Mouse (Mus musculus) midbrain, postnatal 0 days (tissue): Measurements from ENCODE around the gene Ctf1. TPM values are rescaled to one million over a fixed set of nuclear protein-coding genes. Genes with fewer than 3 reads are reported as not detected.

Experiments
- ATAC-seq: fragments of 200-750 bp; cut with Nextera tagmentation; 2 replicates; pipeline ENCODE4 v1.8.0; 2017; ENCODE audit warnings: moderate number of reproducible peaks, mild to moderate bottlenecking, moderate TSS enrichment, moderate library complexity; ENCODE audit not compliant: low FRiP score
- DNase-seq: peaks from one replicate; pipeline ENCODE4 v3.0.0-alpha.2; 2015; ENCODE audit warnings: low spot score
- H3K27ac ChIP-seq: fragments of 300-500 bp; sonication (generic); 2 replicates; pipeline ENCODE4 v1.5.1; 2014; ENCODE audit warnings: low read depth, mild to moderate bottlenecking, low read length, mixed read lengths
- H3K27me3 ChIP-seq: fragments of 300-500 bp; sonication (generic); 2 replicates; pipeline ENCODE4 v1.6.1; 2014; ENCODE audit warnings: low read length, control low read depth, mixed read lengths; ENCODE audit not compliant: insufficient read depth
- H3K36me3 ChIP-seq: fragments of 300-500 bp; sonication (generic); 2 replicates; pipeline ENCODE4 v1.6.1; 2014; ENCODE audit warnings: low read length, control low read depth, mixed read lengths; ENCODE audit not compliant: insufficient read depth
- H3K4me1 ChIP-seq: fragments of 300-500 bp; sonication (generic); 2 replicates; pipeline ENCODE4 v1.6.1; 2014; ENCODE audit warnings: mild to moderate bottlenecking, control low read depth, antibody characterized with exemption, low read length, mixed read lengths; ENCODE audit not compliant: insufficient read depth
- H3K4me2 ChIP-seq: fragments of 300-500 bp; sonication (generic); 2 replicates; pipeline ENCODE4 v1.6.1; 2014; ENCODE audit warnings: low read depth, mild to moderate bottlenecking, low read length, mixed read lengths; ENCODE audit not compliant: poor library complexity, severe bottlenecking
- H3K4me3 ChIP-seq: fragments of 300-500 bp; sonication (generic); 2 replicates; pipeline ENCODE4 v1.5.1; 2014; ENCODE audit warnings: low read depth, mild to moderate bottlenecking, low read length, moderate library complexity
- H3K9ac ChIP-seq: fragments of 300-500 bp; sonication (generic); replicated peaks from 2 replicates; pipeline ENCODE4 v1.6.1; 2014; ENCODE audit warnings: mild to moderate bottlenecking, low read length, moderate library complexity, mixed read lengths; ENCODE audit not compliant: poor library complexity, severe bottlenecking
- H3K9me3 ChIP-seq: fragments of 300-500 bp; sonication (generic); 2 replicates; pipeline ENCODE4 v1.6.1; 2016; ENCODE audit warnings: low read length, control low read depth
- CTCF ChIP-seq: IDR thresholded peaks from 2 replicates; pipeline ENCODE4 v1.5.1; 2016; ENCODE audit warnings: antibody characterized with exemption, mild to moderate bottlenecking
- WGBS: fragments of 180-500 bp; shearing (Covaris S2); extraction: QIAGEN DNeasy Blood & Tissue Kit; methylation state at CpG from one replicate; pipeline ENCODE4 v1.1.7; 2014; 5-methylcytosine and 5-hydroxymethylcytosine counted together
- polyA plus RNA-seq: library from polyadenylated mRNA; unstranded; fragments of >200 nt; fragmentation: Nextera tagmentation; extraction: Ambion mirVana; gene quantifications from 2 replicates; pipeline ENCODE4 v1.2.1, GENCODE M21; 2015
- total RNA-seq: library from RNA; depleted of rRNA; stranded (reverse); fragments of >200 nt; gene quantifications from 2 replicates; pipeline ENCODE4 v1.2.3, GENCODE M21; 2014

Ctf1 gene
- total and polyA plus RNA-seq, 2 experiments from 2014 or later = 3.8 to 5.5 TPM

DNA sequence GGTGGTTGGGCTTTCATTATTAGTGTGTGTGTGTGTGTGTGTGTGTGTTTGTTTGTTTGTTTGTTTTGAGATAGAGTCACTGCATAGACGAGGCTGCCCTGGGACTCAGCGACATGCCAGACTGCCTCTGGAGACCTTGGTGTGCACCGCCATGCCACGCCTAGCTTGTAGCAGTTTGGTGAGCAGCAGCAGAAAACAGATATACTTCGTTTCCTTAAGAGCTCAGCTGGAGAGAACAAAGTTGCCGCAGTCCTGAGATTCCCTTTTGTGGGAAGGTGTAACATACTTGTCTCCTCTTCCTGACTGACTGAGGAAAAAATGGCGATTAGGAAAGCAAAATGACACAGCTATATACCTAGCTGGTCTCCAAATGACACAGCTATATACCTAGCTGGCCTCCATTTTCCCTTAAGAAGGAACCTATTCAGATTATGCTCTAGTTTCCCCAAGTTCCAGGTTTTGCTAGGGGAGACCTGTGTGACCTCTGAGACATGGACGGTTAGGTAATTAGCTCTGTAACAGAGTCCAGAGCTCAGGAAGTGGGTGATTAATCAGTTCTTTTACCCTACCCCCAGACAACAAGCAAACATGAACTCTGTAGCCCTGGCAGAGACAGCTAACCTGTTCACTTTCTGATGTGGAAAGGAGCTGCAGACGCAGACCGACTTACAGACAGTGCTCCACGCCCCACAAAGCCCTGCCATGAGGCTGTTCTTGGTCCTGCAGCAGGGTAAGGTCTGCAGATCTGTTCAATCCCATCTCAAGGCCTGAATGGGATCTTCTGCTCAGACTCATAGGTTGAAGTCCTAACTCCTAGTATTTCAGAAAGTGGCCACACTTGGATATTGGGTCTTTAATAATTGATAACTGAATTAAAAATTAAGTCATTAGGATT is 40.4 kb upstream of the Ctf1 start:
- no peak for DNase-seq
- H3K4me2 ChIP-seq = no peak overlapping the region
- H3K9me3 ChIP-seq = no peaks in the 10 kb centered on the region
- H3K36me3 ChIP-seq = no peaks in the 10 kb centered on the region; the same call in 1 of the 2 replicates
- no peaks in the 10 kb centered on the region for H3K4me1 ChIP-seq
- H3K27me3 ChIP-seq = no peaks in the 10 kb centered on the region
- no peak for TF ChIP-seq CTCF
- WGBS = 86% methylated on average over 11 of the region's 11 CpGs
- H3K4me3 ChIP-seq = no peak overlapping the region
- H3K27ac ChIP-seq = no peak overlapping the region
- no peak for ATAC-seq
- no peak overlapping the region for H3K9ac ChIP-seq

DNA sequence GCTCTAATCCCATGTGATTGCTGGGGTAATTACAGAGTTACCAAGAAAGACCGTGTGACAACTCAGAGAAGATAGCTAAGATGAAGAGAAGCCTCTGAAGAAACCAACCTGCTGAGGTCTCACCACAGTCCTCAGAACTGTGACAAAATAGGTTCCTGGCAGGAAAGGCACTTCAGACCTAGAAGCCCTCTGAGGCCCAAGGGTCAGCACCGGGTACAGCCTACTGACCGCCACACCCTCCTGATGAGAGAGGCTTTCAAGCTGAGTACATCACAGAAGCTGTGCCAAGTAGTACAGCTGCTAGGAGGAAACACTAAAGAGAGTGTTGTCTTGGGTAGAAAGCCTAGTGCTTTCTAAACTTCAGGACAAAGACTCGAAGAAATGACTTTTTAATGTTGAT is 39.8 kb upstream of the Ctf1 start:
- H3K9ac ChIP-seq = no peak overlapping the region
- TF ChIP-seq CTCF = no peak
- no peak overlapping the region for H3K4me3 ChIP-seq
- peaks cover 4% of the 10 kb centered on the region; the same call in 1 of the 2 replicates for H3K36me3 ChIP-seq
- H3K4me1 ChIP-seq = no peaks in the 10 kb centered on the region
- H3K27me3 ChIP-seq = no peaks in the 10 kb centered on the region
- H3K4me2 ChIP-seq = no peak overlapping the region
- DNase-seq = no peak
- no peak for ATAC-seq
- no peaks in the 10 kb centered on the region for H3K9me3 ChIP-seq
- no peak overlapping the region for H3K27ac ChIP-seq
- WGBS = 72% methylated on average over 4 of the region's 4 CpGs

DNA sequence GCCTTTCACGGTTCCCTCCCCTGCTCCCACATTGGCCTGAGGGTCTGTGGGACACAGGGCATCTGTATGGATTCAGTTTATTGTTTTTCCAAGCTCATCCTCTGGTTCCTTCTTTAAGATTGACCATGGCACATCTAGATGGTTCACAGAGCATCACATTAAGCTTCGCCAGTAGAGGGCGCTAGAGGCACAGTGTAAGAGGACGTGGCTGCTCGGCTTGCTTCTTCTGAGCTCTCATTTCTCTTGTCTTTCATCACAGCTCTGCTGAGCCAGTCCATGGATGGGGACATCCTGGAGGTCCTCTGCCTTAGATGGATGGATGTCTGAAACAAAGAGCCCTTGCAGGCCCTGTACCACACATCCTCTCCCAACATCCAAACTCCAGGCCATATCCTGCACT is 37.6 kb upstream of the Ctf1 start:
- TF ChIP-seq CTCF = peak; percentile 97
- peak; percentile 96 for DNase-seq
- Histone ChIP-seq H3K27ac (peak overlapping the region; percentile 69), H3K36me3 (peaks cover 8% of the 10 kb centered on the region; the same call in 1 of the 2 replicates), H3K4me2 (no peak overlapping the region), H3K4me1 (no peaks in the 10 kb centered on the region), H3K9ac (no peak overlapping the region), H3K27me3 (no peaks in the 10 kb centered on the region), H3K4me3 (no peak overlapping the region), H3K9me3 (no peaks in the 10 kb centered on the region)
- WGBS = under 1% methylated on average over 5 of the region's 5 CpGs
- ATAC-seq = peak; percentile 81

DNA sequence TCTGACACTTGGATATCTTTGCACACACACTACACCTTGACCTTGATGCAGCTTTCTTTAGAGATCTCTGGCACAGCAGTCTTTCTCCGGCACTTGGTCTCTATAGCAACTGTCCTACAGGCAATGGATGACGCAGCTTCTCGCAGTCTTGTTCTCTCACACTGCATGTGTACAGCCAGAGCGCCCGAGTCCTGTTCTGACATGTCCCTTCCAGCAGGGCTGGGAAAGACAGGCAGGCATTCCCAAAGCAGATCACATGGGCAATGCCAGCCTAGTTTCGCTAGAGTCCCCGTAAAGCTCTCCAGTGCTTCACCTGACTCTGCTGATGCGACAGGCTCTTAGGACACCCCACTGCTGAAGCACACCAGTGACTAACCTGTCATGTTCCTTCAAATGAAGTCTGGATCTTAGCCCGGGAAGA is 37.1 kb upstream of the Ctf1 start:
- H3K27ac ChIP-seq = peak overlapping the region; percentile 69
- no peaks in the 10 kb centered on the region for H3K4me1 ChIP-seq
- no peak for TF ChIP-seq CTCF
- H3K27me3 ChIP-seq = no peaks in the 10 kb centered on the region
- H3K9ac ChIP-seq = no peak overlapping the region
- H3K4me3 ChIP-seq = no peak overlapping the region
- DNase-seq (peak; percentile 58), ATAC-seq (peak; percentile 78)
- no peak overlapping the region for H3K4me2 ChIP-seq
- 64% methylated on average over 9 of the region's 9 CpGs for WGBS
- H3K36me3 ChIP-seq = peaks cover 8% of the 10 kb centered on the region; the same call in 1 of the 2 replicates
- H3K9me3 ChIP-seq = no peaks in the 10 kb centered on the region

DNA sequence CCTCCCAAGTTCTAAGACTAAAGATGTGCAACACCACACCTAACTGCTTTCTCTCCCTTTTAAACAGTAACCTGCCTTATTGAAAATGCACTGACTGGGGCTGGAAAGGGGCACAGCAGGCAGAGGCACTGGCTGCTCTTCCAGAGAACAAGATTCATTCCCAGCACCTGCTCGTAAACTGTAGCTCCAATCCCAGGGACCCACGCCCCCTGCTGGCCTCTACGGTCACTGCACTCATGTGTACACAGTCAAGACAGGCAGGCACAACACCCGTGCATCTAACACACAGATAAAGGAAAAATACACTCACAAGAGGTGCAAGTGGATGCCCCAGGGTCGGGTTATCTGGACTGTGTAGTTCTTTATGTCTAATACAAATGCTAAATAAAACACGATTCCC is 35.5 kb upstream of the Ctf1 start:
- ATAC-seq (no peak), DNase-seq (peak; percentile 17)
- Histone ChIP-seq H3K9ac (no peak overlapping the region), H3K27me3 (no peaks in the 10 kb centered on the region), H3K27ac (no peak overlapping the region), H3K4me3 (no peak overlapping the region), H3K4me2 (no peak overlapping the region), H3K4me1 (no peaks in the 10 kb centered on the region), H3K36me3 (peaks cover 8% of the 10 kb centered on the region; the same call in 1 of the 2 replicates), H3K9me3 (no peaks in the 10 kb centered on the region)
- peak; percentile 71 for TF ChIP-seq CTCF
- 67% methylated on average over 6 of the region's 6 CpGs for WGBS

DNA sequence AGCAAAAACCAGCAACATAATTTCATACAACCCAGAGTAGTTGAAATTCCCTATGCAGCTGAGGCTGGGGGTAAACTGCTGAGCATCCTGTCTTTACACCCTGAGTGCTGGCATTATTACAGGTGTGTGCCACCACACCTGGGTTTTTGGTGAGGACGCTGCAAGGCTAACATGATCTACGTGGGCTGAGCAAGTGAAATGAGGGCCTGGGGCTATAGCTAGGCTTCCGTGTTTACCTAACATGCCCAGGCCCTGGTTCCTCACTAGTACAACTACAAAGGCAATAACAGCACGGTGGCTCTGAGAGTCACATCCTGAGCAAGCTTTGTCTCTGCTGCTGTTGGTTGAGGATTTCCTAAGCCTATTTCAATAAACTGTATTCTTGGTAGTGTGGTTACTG is 34.9 kb upstream of the Ctf1 start:
- Histone ChIP-seq H3K4me2 (no peak overlapping the region), H3K4me3 (no peak overlapping the region), H3K9ac (no peak overlapping the region), H3K27ac (no peak overlapping the region), H3K27me3 (no peaks in the 10 kb centered on the region), H3K36me3 (peaks cover 8% of the 10 kb centered on the region; the same call in 1 of the 2 replicates), H3K4me1 (no peaks in the 10 kb centered on the region), H3K9me3 (no peaks in the 10 kb centered on the region)
- no peak for DNase-seq
- TF ChIP-seq CTCF = no peak
- no peak for ATAC-seq
- WGBS = 88% methylated on average over 4 of the region's 4 CpGs
